In the genomic region with DNA sequence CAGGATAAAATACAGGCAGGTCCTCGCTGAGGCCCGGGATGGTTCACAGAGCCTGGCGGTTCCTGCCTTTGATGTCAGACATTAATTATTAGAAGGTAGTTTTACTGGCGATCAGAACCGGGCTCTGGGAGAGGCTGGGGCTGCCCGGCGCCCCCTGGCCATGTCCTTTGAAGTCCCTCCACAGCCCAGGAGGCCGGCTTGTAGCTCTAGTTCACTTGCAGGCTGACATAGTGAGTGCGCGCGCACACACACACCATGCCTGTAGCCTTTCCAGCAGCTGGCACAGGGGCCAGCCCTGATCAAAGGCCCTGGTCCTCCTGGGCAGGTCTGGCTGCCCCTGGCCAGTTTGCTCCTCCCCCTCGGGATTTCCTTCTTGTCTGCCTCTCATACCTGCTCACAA, we compare ENCODE assay signal across 9 mouse cellular contexts. TPM values are rescaled to one million over a fixed set of nuclear protein-coding genes. Genes with fewer than 3 reads are reported as not detected.
DNase-seq lines count a peak whose midpoint lies in the region; ATAC-seq and TF ChIP-seq lines count a peak whose summit lies in the region.
"Had no signal": no experiment of that assay in that cellular context is flagged by ENCODE, and none has a peak within 500 bp of the region (broad histone marks: within the 10 kb centered on the region; RNA-seq: fewer than 3 reads in every experiment).

No protein-coding gene starts in this region.

- no peak for TF ChIP-seq CTCF in lung, postnatal 0 days (IDR thresholded peaks at IDR 0.05)

- H3K36me3 ChIP-seq in liver, embryonic 12.5 days = peaks cover 71% of the 10 kb centered on the region
- peaks cover 6% of the 10 kb centered on the region; the same call in 1 of the 2 replicates for H3K36me3 ChIP-seq in liver, embryonic 11.5 days (ENCODE audit: control insufficient read depth, insufficient read depth, low read length)
- H3K36me3 ChIP-seq in stomach, embryonic 15.5 days = 0 out of 2 replicates have a peak, but pooled peaks cover 3% of the 10 kb centered on the region
- H3K36me3 ChIP-seq in lung, postnatal 0 days (ENCODE audit: insufficient read depth, low read length) = peaks cover 4% of the 10 kb centered on the region; the same call in 1 of the 2 replicates

- DNase-seq in liver, embryonic 11.5 days (ENCODE audit: low spot score) = no peak
- peak; percentile 77 for DNase-seq in forelimb bud, embryonic 11.5 days (ENCODE audit: low read depth, low spot score)
- peak; percentile 82 to 83 for DNase-seq in kidney, postnatal 36 days
- DNase-seq in retina, embryonic 14.5 days (ENCODE audit: low spot score) = no peak
- no peak for DNase-seq in lung, postnatal 0 days (ENCODE audit: low spot score)
- DNase-seq: thymus, adult 2 months had no signal

- peak overlapping the region; percentile 13; the same call in 1 of the 2 replicates for H3K9ac ChIP-seq in liver, embryonic 12.5 days
- H3K9ac ChIP-seq in liver, embryonic 11.5 days (ENCODE audit: low read depth, low read length) = no peak overlapping the region
- no peak overlapping the region for H3K9ac ChIP-seq in stomach, embryonic 15.5 days
- H3K9ac ChIP-seq in lung, postnatal 0 days (replicated peaks; ENCODE audit: low read depth) = no peak overlapping the region

- H3K4me2 ChIP-seq in liver, embryonic 12.5 days = no peak overlapping the region
- H3K4me2 ChIP-seq in liver, embryonic 11.5 days = no peak overlapping the region
- H3K4me2 ChIP-seq in stomach, embryonic 15.5 days = no peak overlapping the region
- no peak overlapping the region for H3K4me2 ChIP-seq in lung, postnatal 0 days (replicated peaks; ENCODE audit: low read depth, low read length)

- no peaks in the 10 kb centered on the region for H3K4me1 ChIP-seq in liver, embryonic 12.5 days
- 0 out of 2 replicates have a peak, but pooled peaks cover 3% of the 10 kb centered on the region for H3K4me1 ChIP-seq in liver, embryonic 11.5 days (replicated peaks; ENCODE audit: control insufficient read depth, insufficient read depth, low read length)
- H3K4me1 ChIP-seq in stomach, embryonic 15.5 days = peaks cover 7% of the 10 kb centered on the region
- H3K4me1 ChIP-seq in lung, postnatal 0 days (ENCODE audit: insufficient read depth, low read depth, low read length) = 0 out of 2 replicates have a peak, but pooled peaks cover 5% of the 10 kb centered on the region

- ATAC-seq in liver, embryonic 12.5 days = no peak
- ATAC-seq in liver, embryonic 11.5 days (replicated peaks; ENCODE audit: low FRiP score) = no peak
- peak; percentile 7; the same call in 1 of the 2 replicates for ATAC-seq in stomach, embryonic 15.5 days (ENCODE audit: insufficient read depth, low FRiP score, low read depth)
- no peak for ATAC-seq in lung, postnatal 0 days
- ATAC-seq: Patski had no signal

- no peak overlapping the region for H3K4me3 ChIP-seq in liver, embryonic 12.5 days
- no peak overlapping the region for H3K4me3 ChIP-seq in liver, embryonic 11.5 days (ENCODE audit: low read depth, low read length)
- no peak overlapping the region for H3K4me3 ChIP-seq in stomach, embryonic 15.5 days (replicated peaks)
- no peak overlapping the region for H3K4me3 ChIP-seq in lung, postnatal 0 days (ENCODE audit: low read depth, low read length)

- H3K9me3 ChIP-seq in liver, embryonic 12.5 days (replicated peaks) = no peaks in the 10 kb centered on the region; the same call in 1 of the 2 replicates
- H3K9me3 ChIP-seq in liver, embryonic 11.5 days (ENCODE audit: control insufficient read depth, low read length) = peaks cover 4% of the 10 kb centered on the region; the same call in 1 of the 2 replicates
- H3K9me3 ChIP-seq in stomach, embryonic 15.5 days = no peaks in the 10 kb centered on the region
- no peaks in the 10 kb centered on the region for H3K9me3 ChIP-seq in lung, postnatal 0 days (ENCODE audit: low read length)

- no peak for TF ChIP-seq EP300 in lung, postnatal 0 days (IDR thresholded peaks at IDR 0.05)

- H3K27ac ChIP-seq in liver, embryonic 12.5 days = no peak overlapping the region
- H3K27ac ChIP-seq in liver, embryonic 11.5 days (ENCODE audit: low read depth, low read length) = no peak overlapping the region
- H3K27ac ChIP-seq in stomach, embryonic 15.5 days = peak overlapping the region; percentile 33
- no peak overlapping the region for H3K27ac ChIP-seq in lung, postnatal 0 days (ENCODE audit: low read length)

- 77% methylated on average over 12 of the region's 12 CpGs for WGBS in liver, embryonic 12.5 days (ENCODE audit: insufficient replicate concordance)
- WGBS in liver, embryonic 11.5 days = 64% methylated on average over 12 of the region's 12 CpGs
- 39% methylated on average over 12 of the region's 12 CpGs for WGBS in stomach, embryonic 15.5 days
- WGBS in lung, postnatal 0 days = 47% methylated on average over 12 of the region's 12 CpGs

- no peaks in the 10 kb centered on the region for H3K27me3 ChIP-seq in liver, embryonic 12.5 days (replicated peaks)
- no peaks in the 10 kb centered on the region for H3K27me3 ChIP-seq in liver, embryonic 11.5 days (replicated peaks; ENCODE audit: control insufficient read depth, insufficient read depth, low read length)
- no peaks in the 10 kb centered on the region for H3K27me3 ChIP-seq in stomach, embryonic 15.5 days (replicated peaks)
- H3K27me3 ChIP-seq in lung, postnatal 0 days (replicated peaks; ENCODE audit: insufficient read depth, low read length) = no peaks in the 10 kb centered on the region
- H3K27me3 ChIP-seq: Patski had no signal

RNA-seq across cellular contexts. Expression of a gene that starts 17.9 kb away (rescaled TPM):
- polyA plus RNA-seq in liver, embryonic 12.5 days (2016; fragmentation: Nextera tagmentation; extraction: Ambion mirVana) = 130 and 137 TPM in 2 replicates
- polyA plus RNA-seq in liver, embryonic 11.5 days (2014; fragmentation: Nextera tagmentation; extraction: Ambion mirVana) = 178 and 192 TPM in 2 replicates
- 155 and 158 TPM in 2 replicates for polyA plus RNA-seq in stomach, embryonic 15.5 days (2015; fragmentation: Nextera tagmentation; extraction: Ambion mirVana)
- polyA plus RNA-seq in lung, postnatal 0 days (2015; fragmentation: Nextera tagmentation; extraction: Ambion mirVana) = 102 and 112 TPM in 2 replicates

RNA-seq across cellular contexts. Expression of a gene that starts 18.1 kb away (rescaled TPM):
- polyA plus RNA-seq in liver, embryonic 12.5 days (2016; fragmentation: Nextera tagmentation; extraction: Ambion mirVana) = 23.3 and 23.6 TPM in 2 replicates
- 34.2 and 38.3 TPM in 2 replicates for polyA plus RNA-seq in liver, embryonic 11.5 days (2014; fragmentation: Nextera tagmentation; extraction: Ambion mirVana)
- polyA plus RNA-seq in stomach, embryonic 15.5 days (2015; fragmentation: Nextera tagmentation; extraction: Ambion mirVana) = 55.7 and 57.3 TPM in 2 replicates
- 37.3 and 41.4 TPM in 2 replicates for polyA plus RNA-seq in lung, postnatal 0 days (2015; fragmentation: Nextera tagmentation; extraction: Ambion mirVana)

RNA-seq across cellular contexts. Expression of a gene that starts 22.9 kb away (rescaled TPM):
- 65.1 and 65.2 TPM in 2 replicates for polyA plus RNA-seq in liver, embryonic 12.5 days (2016; fragmentation: Nextera tagmentation; extraction: Ambion mirVana)
- polyA plus RNA-seq in liver, embryonic 11.5 days (2014; fragmentation: Nextera tagmentation; extraction: Ambion mirVana) = 83.7 and 97.1 TPM in 2 replicates
- 105 and 113 TPM in 2 replicates for polyA plus RNA-seq in stomach, embryonic 15.5 days (2015; fragmentation: Nextera tagmentation; extraction: Ambion mirVana)
- polyA plus RNA-seq in lung, postnatal 0 days (2015; fragmentation: Nextera tagmentation; extraction: Ambion mirVana) = 114 and 129 TPM in 2 replicates

RNA-seq across cellular contexts. Expression of a gene that starts 25.6 kb away (rescaled TPM):
- polyA plus RNA-seq in liver, embryonic 12.5 days (2016; fragmentation: Nextera tagmentation; extraction: Ambion mirVana) = 2.8 and 3.1 TPM in 2 replicates
- 1.2 and 1.8 TPM in 2 replicates for polyA plus RNA-seq in liver, embryonic 11.5 days (2014; fragmentation: Nextera tagmentation; extraction: Ambion mirVana)
- 36.4 and 39.4 TPM in 2 replicates for polyA plus RNA-seq in stomach, embryonic 15.5 days (2015; fragmentation: Nextera tagmentation; extraction: Ambion mirVana)
- 56.0 and 61.9 TPM in 2 replicates for polyA plus RNA-seq in lung, postnatal 0 days (2015; fragmentation: Nextera tagmentation; extraction: Ambion mirVana)

RNA-seq across cellular contexts. Expression of a gene that starts 31.4 kb away (rescaled TPM):
- polyA plus RNA-seq in liver, embryonic 12.5 days (2016; fragmentation: Nextera tagmentation; extraction: Ambion mirVana) = 8.4 and 10.0 TPM in 2 replicates
- polyA plus RNA-seq in liver, embryonic 11.5 days (2014; fragmentation: Nextera tagmentation; extraction: Ambion mirVana) = 12.9 and 13.2 TPM in 2 replicates
- 31.6 and 33.5 TPM in 2 replicates for polyA plus RNA-seq in stomach, embryonic 15.5 days (2015; fragmentation: Nextera tagmentation; extraction: Ambion mirVana)
- polyA plus RNA-seq in lung, postnatal 0 days (2015; fragmentation: Nextera tagmentation; extraction: Ambion mirVana) = 344 and 430 TPM in 2 replicates

Comparison
In these comparisons a context has a peak if more than half of its experiments do, and no peak if none do; other contexts are left out.
1. DNase-seq: peak in forelimb bud, embryonic 11.5 days (single experiment) and kidney, postnatal 36 days (2 of 2); none in liver, embryonic 11.5 days (single experiment), retina, embryonic 14.5 days (single experiment) and lung, postnatal 0 days (single experiment).